Mouse (Mus musculus) adrenal gland, postnatal 36 days (tissue): ENCODE measurements around the gene 1700025G04Rik. TPM values are rescaled to one million over a fixed set of nuclear protein-coding genes. Genes with fewer than 3 reads are reported as not detected.

Source experiments
- DNase-seq, 2 experiments: peaks; one replicate each; pipeline ENCODE4 v3.0.0; 2021; ENCODE audit warnings: mixed read lengths in 1 of 2
- total RNA-seq, 2 experiments: library from RNA; stranded (reverse); gene quantifications; 2 replicates each; pipeline ENCODE4 v1.2.3; 2021

1700025G04Rik gene
- total RNA-seq, 2 experiments from 2014 or later: 51.0 to 92.3 TPM

DNA sequence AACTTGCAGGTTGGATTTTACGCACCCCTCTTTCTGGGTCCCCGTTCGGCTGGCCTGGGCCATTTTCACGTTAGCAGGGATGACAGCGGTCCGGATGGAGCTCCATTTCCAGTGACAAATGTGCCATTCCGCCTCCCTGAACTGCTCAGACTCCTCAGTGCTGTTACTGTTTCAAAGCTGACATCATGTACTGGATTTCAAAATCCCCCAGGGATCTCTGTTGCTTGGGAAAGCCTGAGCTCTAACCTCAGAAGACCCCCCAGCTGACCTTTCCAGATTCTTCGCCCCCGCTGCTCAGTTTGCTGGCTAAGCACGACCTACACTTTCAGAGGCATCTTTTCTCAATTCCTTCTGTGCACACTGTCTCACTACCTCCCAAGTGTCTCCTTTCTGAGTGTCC lies 128.7 kb downstream of the 1700025G04Rik start:
- DNase-seq: no peak

DNA sequence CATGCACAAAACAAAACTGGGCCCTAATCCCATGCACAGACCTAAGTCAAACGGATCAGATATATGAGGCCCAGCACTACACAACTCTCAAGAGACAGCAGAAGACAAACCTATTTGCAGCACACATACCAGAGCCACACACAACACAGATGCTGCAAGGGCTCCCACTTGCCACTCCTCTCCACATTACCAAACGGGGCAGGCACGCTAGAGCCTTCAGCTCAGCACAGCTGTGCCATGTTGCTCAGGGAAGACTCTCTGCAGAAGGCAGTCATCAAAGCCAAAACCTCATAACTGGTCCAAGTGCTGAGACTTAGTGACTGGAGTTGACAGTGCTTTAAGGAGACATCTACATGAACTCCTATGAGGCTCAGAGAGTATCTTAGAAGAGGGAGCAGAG lies 130.9 kb downstream of the 1700025G04Rik start:
- DNase-seq: no peak

DNA sequence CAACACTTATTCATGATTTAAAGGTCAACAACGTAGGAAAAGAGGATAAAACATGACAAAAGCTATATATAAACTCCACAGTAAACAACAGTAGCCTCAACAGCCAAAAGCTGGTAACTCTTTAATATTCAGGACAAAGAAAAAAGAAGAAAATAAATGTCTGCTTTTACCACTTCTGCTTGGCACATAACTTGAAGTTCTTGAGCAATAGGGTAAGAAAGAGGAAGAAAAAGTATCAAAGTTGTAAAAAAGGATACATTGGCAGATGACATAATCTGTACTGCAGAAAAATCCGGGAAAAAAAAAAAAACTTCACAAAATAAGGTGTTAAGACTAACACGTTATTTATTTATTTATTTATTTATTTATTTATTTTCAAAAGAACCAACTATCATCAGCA lies 131.5 kb downstream of the 1700025G04Rik start:
- no peak for DNase-seq

DNA sequence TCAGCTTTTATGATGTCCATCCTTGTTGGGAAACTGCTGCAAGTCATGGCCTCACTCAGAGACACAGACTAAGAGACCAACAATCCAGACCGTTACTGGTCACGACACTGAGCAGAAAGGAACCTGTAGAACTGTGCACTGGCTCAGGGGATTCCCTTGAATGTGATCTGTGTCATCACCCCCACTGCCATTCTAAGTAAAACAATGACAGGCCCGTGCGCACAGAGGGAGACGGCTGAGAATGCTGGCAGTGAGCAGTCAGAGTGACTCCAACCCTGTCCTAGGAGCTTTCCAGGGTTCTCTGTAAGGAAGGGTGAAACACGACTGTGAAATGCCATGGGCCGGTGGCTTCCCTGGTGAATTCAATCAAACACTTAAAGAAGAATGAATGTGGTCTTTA lies 132.3 kb downstream of the 1700025G04Rik start:
- DNase-seq: no peak

DNA sequence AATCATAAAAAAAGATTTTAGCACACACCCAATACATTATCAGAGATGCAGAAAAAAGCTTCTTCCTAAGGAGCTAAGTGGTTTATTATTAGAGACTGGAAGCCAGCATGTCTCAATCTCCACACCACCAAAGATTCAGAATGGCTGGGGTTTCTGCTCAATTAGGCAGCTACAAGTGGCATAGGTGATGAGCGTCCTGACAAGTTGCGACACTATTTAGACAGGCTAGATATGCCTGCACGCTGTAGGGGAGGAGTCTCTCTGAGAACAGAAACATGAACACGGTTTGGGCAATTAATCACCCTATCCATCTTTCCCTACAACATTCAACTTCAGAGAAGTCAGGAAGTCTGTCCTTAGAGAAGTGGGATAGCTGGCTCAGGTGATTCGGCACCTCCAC lies 134.1 kb downstream of the 1700025G04Rik start:
- DNase-seq: no peak

DNA sequence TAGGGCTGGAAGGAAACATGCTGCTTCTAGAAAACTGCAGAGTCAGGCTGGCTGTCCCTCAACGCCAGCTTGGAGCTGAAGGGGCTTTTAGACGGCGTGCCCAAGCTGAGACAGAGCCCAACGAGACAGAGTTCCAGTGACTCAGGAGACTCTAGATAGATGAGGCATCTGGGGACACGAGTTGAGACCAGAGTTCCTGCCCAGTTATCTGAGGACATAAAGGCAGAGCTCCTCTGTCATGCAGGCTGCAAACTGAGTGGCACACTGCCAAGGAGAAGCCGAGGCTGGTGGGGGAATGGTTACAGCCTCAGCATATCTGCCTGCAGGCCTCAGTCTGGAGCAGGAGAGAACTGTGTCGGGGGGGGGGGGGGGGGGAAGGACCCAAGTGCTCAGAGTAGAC lies 136.4 kb downstream of the 1700025G04Rik start:
- peak; percentile 86 to 89 for DNase-seq

DNA sequence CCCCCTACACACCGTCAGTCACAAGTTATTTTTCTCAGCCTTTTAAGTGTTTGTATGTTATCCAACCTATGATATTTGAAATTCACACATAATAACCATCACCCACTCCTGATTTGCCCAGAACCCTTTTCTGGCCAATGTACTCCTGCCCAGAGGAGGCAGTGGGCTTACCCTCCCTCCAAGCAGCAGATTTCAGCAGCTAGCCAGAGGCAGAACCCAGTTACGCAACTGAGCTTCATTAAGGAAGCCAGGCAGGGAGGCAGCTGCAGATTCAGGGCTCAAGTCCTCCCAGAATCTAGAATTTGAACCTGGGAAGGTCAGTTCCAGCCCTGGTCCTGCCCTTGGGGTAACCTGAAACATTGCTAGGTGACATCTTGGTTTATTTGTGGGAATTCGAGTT lies 141.9 kb downstream of the 1700025G04Rik start:
- no peak for DNase-seq

DNA sequence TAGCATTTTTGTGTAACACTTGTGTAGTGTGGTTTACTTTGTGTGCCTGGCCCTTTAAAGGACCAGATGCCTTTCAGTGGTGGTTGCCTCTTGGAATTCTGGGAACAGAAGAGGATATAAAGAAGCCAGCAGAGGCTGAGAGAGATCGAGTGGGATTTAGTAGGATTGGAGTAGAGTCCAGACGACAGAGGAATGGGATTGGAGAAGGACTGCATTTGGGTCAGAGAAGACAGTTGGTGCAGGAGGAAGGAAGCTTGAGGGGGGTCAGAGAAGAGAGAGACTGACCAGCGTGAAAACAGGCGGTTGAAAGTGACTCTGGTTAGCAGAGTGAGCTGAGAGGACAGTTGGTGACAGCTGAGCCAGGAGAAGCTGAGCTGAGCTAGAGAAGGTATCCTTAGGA lies 142.4 kb downstream of the 1700025G04Rik start:
- DNase-seq: no peak

DNA sequence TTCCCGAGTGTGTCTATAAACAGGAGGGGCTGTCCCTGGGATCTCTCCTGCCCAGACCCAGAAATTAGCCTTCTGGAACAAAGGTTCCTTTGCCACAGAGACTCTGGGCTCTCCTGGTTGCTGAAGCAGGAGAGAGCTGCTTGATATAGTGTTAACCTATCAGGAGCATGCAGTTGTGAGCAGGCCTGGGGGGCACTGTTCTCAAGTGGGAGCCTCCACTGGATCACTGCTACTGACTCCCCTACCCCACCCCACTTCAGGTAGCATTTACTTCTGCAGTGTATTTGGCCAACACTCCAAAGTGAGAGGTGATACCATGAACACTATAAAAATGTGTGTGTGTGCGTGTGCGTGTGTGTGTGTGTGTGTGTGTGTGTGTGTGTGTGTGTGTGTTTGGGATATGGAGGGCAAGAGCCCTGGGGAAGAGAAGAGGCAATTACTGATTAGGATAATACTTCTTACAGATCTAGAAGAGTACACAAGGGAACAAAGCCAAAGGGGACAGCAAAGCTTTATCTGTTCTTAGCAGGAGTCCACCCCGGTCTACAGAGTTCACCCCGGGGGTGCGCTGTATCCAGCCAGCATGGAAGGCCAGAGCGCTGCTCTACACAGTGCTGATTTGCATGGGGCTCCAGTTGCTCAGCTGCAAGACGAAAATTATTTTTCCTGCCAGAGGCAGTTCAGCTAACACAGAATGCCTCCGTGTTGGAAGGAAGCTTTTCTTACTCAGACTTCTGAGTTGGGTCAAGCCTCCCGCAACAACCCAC lies 145.3 kb downstream of the 1700025G04Rik start:
- DNase-seq: peak in 1 of 2 experiments; percentile 59

DNA sequence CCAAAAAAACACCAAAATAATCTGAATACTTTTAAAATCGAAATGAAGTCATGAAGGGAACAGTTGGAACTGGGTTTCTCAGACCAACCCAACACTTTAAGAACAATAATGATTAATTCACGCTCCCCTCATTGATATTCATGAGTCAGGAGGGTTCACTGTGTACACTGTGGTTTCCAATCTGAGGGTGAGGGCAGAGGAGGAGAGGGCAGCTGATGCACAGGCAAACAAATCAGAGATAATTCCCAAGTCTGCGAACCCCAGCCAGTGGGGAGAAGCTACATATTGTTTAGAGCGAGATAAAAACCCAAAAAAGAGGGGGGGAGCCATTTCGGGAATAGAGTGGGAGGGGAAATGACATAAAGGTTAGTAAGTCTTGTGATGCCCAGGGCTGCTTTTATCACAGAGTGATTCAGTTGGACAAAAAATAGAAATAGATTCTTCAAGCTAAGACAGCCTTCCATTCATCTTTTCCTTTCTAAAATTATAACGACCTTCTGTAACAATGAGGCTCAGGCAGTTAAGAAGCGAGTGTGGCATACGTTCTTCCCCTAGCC lies 146.2 kb downstream of the 1700025G04Rik start:
- DNase-seq: peak in 1 of 2 experiments; percentile 23

DNA sequence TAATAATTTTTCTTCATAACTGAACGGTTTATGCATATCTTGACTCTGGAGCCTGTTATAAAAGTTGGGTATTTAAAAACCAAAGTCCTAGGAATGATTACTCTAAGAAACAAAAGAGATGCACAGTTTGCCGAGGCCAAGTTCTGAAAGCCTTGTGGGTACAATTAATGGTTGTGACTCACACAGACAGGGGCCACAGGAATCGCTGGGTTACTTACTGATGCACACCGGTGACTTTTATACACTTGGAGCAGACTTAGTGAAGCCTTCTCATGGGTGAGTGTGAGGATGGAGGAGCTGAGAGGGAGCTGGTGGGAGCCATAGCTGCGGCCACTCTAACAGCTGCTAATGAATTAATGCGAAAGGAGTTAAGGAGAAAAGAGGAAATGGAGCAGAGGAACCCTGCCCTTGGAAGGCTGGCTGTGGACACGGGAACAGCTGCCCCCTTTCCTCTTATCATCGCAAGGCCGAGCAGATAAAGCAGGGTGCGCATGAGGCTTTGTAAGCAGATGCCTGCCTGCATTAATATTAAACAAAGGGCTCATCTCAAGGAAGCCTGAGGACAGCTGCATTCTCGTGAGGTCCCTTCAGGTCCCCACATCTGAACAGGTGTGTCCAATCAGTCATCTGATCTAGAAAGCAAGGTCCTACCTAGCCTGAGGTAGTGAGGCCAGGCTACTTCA lies 146.8 kb downstream of the 1700025G04Rik start:
- peak in 1 of 2 experiments; percentile 52 for DNase-seq

DNA sequence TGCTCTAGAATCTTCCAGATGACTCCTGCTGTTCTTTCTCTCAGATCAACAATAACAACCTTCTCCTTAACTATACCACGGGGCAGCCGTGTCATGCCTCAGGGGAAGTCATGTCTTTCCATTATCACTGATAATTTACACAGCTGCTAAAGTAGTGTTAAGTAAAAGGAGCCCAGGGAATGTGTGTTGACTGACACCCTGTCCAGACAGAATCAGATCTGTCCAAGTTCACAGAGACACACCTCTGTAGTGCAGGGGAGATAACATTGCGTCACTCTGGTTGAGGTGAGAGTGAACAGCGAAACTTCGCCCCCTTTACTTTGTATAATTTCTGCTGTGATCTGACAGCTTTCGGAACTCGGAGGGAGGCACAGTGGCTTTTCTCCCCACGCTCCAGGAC lies 149.9 kb downstream of the 1700025G04Rik start:
- no peak for DNase-seq

DNA sequence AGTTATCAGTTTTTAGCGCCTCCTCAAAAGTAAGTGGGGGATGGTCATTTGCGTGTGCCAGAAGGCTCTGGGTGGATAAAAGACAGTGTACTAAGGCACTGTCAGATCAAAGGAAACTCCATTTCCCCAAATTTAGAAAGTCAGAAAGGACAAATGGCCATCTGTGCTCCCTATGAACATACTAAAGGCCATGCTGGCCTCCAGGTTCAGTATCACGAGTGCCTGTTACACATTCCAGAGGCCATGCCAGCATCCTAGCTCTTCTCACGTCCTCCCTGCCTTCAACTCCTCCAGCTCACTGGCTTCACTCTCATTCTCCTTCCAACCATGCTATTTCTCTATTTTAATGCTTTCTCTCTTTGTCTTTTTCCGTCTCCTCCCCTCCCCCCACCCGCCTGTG lies 150.4 kb downstream of the 1700025G04Rik start:
- DNase-seq: no peak

DNA sequence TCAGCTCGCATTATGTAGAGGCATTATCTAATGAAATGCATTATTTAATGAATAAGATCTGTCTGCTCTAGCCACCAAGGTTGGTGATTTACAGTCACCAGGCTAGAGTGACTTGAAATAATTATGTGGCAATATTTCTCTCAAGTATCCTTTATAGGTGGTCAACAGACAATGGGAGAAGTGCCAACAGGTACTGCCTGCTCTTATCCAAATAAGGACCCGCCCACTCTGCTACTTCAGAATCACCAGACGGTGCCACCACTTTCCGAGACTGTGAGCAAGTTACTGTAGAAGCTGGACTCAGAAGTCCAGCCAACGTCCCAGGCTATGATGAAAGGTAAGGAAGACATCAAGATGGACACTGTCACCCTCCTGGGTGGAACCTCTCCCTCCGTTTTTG lies 156.3 kb downstream of the 1700025G04Rik start:
- no peak for DNase-seq

DNA sequence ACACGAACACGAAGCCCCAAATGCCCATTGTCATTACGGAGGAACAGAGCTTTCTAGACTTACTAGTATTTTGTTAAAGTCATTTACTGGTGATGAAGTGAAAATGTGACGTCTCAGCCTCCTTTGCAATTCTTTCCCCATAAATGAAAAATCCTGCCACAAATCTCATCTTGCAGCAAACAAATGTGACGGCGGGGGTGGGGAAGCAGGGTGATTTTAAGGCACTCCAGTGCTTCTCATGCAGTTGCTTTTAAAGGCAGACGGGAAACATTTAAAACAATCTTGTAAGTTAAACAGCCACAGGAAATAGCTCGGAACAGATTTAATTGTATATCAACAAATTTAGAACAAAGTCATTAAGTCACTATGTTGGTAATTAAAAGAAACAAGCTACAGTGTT lies 163.1 kb downstream of the 1700025G04Rik start:
- no peak for DNase-seq

DNA sequence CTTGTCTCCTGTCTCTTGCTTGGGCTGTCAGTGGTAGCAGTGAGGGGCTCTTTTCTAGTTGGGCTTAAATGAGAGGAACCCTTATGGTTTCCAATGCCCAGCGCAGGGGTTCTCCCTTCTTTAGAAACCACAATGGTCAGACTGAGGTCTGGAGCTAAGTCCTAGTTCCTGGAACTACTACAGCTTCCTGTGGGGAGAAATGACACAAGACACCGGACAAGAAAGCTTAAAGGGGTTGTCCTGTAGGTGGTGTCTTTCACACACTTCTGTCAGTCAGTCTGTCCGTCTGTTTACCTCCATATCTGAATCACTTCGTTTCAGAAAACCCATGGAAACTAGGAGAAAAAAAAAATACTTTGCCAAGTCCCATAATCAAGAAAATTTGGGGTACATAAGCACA lies 163.8 kb downstream of the 1700025G04Rik start:
- DNase-seq: no peak

DNA sequence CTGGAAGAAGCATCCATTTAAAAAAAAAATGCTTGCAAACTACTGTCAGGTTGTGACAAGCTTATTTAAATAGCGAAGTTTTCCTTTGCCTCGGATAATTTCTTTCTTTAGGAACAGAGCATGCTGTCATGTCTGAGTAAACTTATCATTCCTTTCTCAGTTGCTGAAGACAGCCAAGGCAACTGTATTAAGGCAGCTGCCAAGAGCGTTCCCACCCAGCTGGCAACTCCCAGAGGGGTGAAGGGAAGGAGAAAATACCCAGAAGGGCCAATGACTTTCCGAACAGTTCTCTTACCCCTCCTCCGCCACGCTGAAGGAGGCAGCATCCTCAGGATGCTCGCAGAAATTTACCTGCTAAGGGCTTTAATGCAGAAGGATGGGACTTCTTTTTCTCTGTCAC lies 164.2 kb downstream of the 1700025G04Rik start:
- DNase-seq: no peak

DNA sequence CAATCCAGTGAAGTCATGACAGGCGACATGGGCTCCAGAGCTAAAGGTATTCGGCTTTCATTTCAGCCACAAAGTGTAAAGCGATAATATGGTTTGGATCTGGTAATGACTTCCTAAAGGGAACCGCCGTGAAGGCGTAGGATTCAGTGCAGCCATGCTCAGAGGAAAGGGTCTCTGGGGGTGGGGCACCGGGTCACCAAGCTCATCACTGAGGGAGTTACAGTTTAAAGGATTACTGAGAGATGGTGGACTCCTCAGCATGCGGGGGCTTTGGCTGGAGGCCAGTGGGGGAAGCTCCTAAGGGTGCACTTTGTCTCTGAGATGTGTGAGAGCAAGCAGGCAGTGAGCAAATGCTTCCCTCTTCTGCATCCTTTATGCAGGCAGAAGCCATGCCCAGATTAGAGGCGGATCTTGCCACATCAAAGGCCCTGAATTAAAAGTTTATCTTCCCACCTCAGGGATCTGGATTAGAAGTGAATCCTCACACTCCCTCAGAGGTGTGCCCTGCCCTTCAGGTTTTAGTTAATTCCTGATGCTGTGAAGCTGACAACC lies 171.0 kb downstream of the 1700025G04Rik start:
- no peak for DNase-seq

DNA sequence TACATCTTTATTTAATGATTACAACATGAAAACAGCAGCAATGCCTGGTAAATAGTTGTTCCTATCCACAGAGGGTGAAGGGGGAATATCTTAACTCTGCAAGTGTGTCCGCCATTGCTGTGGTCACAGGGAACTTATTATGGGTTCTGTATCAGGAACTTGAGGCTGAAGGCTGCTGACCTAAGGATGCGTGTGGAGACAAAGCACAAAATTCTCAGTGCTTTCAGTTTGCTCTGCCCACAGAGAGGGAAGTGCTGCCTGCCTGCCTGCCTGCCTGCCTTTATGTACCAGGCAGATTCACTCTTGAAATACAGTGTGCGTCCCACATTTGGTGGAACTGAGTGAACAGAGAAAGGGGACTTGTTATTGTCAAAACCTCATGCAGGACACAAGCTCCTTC lies 172.2 kb downstream of the 1700025G04Rik start:
- DNase-seq: no peak

DNA sequence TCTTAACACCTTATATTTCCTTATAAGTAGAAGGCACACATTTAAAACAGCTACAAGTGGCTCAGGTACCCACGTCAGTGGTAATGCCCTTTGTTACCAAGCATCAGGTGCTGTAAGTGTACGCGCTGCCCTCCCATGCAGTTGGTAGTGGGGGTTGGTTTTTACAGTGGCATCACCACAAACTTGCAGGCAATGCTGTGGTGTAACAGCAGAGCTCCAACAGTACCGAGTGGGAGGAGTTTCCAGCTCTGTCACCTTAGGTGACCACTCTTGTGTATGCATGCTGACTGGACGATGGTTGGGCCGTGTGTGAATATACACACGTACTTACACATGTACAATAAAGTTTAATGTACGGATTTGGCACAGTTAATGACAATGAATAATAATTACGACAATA lies 175.4 kb downstream of the 1700025G04Rik start:
- DNase-seq: no peak

DNA sequence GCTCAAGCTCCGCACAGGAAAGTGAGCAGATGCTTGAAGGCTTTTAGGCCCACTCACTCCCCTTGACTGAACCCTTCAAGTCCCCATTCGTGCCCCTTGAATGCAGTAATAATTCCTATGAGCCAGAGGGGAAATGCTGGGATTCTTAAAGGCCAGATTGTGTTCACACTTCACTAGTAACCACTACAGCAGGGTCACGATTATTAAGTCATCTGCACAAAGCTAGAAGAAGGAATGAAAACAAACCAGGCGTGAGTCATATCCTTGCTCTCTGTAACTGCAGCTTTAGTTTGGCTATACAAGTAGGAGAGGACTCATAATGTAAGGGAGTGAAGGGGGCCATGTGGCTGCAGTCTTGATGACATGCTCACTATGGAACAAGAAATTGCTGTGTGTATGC lies 182.9 kb downstream of the 1700025G04Rik start:
- no peak for DNase-seq

DNA sequence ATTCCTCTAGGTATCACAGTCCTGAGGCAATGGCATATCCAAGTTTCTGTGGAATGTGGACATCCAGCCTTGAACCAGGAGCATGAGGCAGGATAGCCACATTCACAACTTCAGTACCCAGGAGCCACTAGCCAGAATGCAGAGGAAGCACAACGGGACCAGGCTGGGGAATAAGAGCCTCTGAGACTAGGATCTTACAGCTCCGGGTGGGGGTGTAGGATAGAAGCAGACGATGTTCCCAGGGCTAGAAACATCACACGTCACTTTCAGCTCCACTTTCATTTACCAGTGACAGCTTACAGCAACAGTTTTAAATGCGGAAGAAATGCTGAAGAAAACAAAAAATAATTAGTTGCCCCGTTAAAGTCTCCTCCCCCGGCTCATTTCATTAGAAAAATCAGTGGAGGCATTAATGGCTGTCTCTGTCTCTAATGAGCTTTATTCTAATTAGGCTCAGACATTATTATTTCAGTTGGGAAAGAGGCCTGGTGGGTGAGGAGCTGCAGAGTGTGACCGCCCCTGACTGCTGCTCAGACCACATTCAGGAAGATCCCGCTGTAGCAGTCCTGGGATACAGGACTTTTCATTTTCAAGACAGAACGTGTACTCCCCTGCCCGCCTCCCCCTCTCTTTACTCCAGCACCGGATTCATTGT lies 189.1 kb downstream of the 1700025G04Rik start:
- no peak for DNase-seq

DNA sequence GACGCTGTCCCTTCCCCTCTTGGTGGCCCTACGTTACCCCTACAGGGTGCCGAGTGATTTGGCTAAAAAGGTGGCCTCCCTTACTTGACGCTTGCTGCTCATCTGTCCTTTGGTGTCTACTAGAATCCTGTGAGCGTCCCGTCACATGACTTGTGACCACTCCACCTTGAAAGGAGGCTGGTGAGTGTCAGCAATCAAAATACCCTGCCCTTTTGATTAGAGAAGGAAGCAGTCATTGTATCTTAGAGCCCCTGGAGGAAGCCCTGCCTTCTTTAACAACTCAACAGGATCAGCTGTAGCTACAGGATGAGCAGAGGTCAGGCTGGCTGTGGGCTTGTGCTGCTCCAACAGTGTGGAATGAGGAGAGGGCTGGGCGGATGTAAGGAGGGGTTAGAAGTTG lies 190.0 kb downstream of the 1700025G04Rik start:
- no peak for DNase-seq
